Mouse (Mus musculus): ENCODE measurements around the gene Kctd5.

GRCm38 (mm10) chr17:23998383-23998782 lies 74.9 kb downstream of the Kctd5 start:
- TF ChIP-seq CTCF (conservative IDR thresholded peaks at IDR 0.05; ENCODE audit: low read length) (no peak), NANOG (IDR thresholded peaks at IDR 0.05; ENCODE audit: borderline replicate concordance, low read length) (no peak)
